Mouse (Mus musculus) kidney, postnatal 4 days (tissue): ENCODE data around the gene Dlg2.

Source experiments
- DNase-seq, 2 experiments: peaks; one replicate each; pipeline ENCODE4 v3.0.0; 2021; ENCODE audit warnings: mixed read lengths in 2 of 2

Gene Dlg2

GRCm38 (mm10) chr7:92316389-92316788 lies 1839.9 kb downstream of the Dlg2 start:
- DNase-seq = no peak

GRCm38 (mm10) chr7:92319469-92319868 lies 1843.0 kb downstream of the Dlg2 start:
- no peak for DNase-seq

GRCm38 (mm10) chr7:92320181-92320580 lies 1843.7 kb downstream of the Dlg2 start:
- no peak for DNase-seq

DNA sequence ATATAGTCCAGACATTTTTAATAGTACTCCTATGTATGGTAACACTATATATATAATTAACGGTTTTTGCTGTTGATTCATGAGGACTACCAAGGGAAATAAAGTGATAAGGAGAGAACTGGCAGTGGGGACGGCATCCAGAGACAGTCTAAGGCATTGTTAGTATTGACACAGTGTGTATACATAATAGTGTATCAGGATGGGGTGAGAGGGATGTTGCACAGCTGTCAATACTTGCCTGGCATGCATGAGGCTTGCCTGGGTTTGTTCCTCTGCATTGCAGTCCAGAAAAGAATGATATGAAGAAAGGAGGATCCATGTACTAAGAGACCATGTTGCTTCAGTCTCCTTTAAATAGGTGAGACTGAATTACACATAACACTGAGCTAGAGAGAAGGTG lies 1845.3 kb downstream of the Dlg2 start:
- no peak for DNase-seq

DNA sequence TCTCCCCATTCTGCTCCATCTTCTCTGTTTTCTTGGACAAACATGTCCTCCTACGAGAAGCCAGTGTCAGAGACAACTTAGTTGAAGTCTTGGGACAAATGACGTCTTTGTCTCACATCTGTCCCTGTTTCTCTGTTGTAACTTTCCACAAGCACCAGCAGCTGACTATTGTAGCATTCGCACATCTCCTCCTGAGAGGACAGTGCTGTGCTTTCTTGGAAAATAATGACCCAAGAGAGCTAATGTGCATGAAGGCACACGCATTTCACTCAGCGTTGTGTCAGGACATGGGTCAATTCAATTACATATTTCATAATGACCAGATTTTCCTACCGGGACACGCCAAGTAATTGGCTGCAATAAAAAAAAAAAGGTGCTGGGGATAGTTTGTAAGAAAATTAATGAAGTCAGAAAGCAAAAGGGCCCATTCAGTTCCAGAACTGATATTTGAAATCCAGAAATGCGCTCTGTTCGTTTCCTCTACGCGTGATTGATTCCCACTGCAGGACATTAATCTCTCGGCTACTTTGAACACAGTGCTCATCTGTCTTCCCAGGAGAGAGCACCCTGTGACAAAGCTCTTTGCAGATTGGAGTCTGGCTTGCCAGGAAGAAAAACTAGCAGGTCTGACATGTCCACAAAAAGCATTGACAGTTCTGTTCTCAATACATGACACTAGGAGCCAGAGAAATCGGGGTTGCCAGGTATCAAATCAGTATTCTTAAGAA lies 1846.0 kb downstream of the Dlg2 start:
- no peak for DNase-seq

GRCm38 (mm10) chr7:92323710-92324109 lies 1847.2 kb downstream of the Dlg2 start:
- peak; percentile 52 to 58 for DNase-seq

- no peak for DNase-seq
These were observed 1850.9 kb downstream of the Dlg2 start for GRCm38 (mm10) chr7:92327343-92327896.

DNA sequence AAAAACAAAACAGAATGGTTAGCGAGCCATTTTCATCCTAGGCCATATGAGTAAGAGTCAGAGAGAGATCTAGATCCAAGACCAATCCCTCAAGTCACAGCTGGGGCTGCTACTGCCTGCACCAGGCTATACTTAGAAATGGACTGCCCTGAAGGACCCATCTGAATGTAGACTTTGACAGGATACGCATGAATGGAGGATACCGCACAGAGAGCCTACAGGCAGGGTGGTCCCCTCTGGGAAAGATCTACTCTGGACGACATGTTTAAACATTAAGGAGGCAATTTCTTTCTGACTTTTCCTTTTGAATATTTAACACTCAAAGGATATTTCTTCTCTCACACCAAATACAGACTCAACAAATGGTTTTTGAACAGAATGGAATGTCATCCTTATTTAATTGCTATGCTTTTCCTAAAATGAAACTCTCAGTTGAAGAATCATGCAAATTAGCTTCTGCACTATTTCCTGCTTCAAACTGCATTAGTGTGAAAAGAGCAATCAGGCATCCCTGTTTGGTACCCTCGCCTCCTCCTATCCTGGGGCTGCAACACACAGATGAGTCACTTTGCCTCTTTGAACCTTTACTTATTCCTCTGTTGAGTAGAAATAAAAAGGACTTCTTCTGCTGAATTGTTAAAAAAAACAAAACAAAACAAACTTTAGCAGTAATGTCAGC lies 1856.9 kb downstream of the Dlg2 start:
- DNase-seq = no peak

GRCm38 (mm10) chr7:92356542-92356941 lies 1880.1 kb downstream of the Dlg2 start:
- no peak for DNase-seq

DNA sequence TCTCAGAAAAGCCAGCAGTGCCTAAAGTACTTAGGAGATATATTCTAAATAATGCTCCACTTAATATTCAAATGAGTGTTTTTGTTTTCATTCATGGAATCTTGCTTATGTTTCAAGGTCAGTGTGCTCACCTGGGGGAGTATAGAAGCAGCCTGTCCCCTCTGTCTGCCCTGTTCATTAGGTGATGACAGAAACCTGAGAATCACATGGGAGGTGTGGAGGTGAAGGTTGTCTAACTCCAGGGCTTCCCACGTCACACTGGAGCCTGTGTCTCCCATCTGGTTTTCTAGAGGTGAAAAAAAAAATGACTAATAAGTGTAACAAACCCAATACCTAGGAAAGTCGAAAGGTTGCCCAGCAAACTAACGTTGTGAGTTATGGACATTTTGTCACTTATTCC lies 1886.9 kb downstream of the Dlg2 start:
- no peak for DNase-seq

DNA sequence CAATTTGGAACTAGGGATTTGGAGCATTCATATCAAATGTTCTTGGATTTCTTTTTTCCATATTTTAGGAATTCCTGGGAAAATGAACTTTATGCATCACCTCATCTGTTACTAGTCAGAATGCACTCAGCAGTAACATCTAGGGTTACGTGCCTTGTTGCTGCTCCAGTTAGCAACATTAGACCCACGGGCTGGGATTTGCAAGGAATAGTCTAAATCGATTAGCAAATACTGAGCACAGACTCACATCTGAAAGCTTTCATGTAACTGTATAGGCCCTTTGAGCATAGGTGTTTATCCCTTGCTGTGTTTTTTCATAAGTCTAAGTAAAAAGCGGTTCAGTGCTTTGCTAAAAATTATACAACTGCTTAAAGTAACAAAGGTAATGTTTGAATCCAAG lies 1887.3 kb downstream of the Dlg2 start:
- DNase-seq = no peak

DNA sequence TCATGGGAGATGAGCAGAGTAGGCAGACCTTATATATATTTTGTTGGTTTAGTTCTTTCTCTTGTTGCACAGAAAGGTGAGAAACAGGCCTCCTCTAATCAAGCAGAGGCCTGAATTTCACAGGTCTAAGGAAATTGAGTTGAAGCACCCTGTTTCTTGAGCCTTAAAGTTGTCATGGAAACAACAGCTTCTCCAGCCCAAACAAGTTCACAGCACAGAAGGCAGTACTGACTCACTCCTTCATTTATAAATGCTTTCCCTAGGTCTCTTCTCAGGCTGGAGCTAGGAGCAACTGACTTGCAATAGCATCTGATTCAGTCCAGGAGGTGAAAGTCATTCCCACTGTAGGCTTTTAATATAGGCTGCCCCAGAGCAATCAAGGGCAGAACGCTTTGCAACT lies 1890.6 kb downstream of the Dlg2 start:
- no peak for DNase-seq

- DNase-seq = no peak
These were observed 1894.0 kb downstream of the Dlg2 start for GRCm38 (mm10) chr7:92370521-92370920.

GRCm38 (mm10) chr7:92371638-92372037 lies 1895.2 kb downstream of the Dlg2 start:
- DNase-seq = no peak

- no peak for DNase-seq
These were observed 1897.4 kb downstream of the Dlg2 start for GRCm38 (mm10) chr7:92373863-92374357.

DNA sequence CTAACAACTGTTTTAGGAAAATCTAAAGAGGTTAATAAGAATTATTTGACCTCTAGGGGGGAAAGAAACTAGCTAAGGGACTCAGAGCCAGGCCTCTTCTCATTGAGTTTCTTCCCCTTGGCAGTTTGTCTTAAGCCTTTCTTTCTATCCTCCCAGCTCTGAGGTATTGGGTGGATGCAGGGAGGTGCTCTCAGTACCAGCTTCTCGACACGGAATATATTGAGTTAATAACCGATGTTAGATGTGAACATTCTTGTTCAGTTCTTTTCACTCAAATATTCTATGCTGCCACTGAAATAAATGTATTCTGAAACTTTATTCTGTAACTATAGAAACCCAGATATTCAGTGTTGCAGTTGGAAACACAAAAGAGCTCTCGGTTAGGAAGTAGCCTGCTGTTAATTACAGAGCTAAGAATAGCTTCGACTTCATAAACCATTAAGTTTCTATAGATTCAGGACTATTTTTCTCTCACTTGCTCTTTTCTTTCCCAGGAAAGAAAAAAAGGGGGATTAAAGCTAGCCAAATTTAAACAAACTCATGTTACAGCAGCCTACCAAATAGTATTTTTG lies 1907.5 kb downstream of the Dlg2 start:
- no peak for DNase-seq

DNA sequence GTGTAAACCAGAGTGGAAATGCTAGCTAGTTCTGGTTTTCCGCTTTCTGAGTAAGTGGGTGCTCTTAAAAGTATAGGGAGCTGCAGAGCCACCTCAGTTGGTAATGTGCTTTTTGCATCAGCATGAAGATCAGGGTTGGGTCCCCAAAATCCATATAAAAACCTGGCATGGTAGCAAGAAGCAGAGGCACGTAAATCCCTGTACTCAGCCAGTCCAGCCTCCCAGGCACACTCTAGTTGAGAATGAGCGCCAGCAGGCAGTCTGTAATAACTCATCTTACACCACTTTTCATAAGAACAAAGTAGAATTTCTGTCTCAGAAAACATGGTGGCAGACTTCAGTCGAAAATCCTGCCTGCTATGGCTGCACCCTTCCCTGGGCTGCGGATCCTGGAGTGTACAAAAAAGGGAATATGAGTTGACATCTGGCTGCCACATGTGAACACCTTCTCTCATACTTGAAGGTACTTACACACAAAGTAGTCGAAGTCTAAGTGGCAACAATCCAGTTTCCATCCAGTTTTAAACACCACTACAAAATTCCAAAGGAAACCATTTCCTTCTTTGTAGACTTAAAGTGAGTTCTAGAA lies 1915.7 kb downstream of the Dlg2 start:
- DNase-seq = no peak

DNA sequence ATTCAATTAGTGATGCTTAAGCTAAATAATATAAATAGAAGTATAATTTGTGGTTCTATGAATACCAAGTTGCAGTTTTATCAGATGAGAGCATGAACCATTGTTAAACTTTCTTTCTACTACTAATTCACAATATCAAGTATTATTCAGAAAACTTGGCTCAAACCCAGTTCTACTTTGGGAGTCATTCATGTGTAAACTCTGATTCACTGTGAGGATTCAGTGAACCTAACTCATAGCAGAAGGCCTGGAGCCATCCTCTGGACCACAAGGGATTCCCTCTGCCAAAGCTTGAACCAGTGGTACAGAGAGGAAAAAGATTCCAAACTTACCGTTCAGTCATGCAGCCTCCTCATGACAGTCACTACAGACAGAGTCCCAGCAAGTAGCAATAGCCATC lies 1920.3 kb downstream of the Dlg2 start:
- DNase-seq = no peak

DNA sequence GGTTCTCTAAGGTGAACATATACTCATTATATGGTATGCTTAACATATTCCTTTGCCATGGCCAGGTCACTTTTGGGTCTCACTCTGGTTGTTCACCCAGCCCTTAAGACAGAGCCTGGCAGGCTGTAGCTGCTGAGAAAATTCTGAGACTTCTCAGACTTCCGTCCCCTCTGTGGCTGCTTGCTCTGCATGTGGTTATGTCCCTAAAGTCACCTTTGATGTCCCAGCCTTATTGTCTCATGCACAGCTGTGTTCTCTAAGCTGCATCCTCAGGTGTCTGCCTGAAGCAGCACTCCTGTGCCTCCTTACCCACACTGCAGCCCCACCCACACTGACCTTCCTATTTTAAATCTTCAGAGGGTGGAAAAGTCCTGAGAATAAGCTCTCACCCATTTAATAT lies 1922.4 kb downstream of the Dlg2 start:
- no peak for DNase-seq

GRCm38 (mm10) chr7:92400551-92400950 lies 1924.1 kb downstream of the Dlg2 start:
- no peak for DNase-seq

DNA sequence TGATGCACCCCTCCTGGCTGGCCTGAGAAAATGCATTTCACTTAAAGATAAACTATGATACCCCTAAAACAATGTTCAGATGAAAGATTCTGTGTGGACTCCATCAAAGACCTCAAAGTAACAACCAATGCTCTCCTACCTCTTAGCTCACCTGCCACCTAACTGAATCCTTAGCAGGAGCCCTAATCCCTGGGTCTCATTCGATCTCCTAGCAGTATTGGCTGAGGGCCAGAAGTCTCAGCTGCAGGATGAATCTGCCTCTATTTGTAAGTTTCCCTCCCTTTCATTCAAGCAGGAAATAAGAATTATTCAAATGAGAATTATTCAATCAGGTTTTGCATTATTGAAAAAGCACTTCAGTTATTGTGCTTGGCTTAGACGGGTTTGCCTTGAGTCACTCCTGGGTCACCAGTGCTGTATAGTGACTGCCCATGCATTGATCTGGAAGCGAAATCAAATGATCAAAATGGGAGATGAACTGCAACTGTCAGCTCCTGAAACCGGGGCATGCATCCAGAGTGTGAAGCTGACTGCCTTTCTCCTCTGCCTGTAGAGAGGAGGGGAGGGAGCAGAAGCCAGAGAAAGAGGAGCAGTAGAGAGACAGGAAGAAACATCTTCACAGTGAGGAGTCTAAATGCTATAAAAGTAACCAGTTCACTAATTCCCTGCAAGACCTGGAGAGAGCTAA lies 1924.7 kb downstream of the Dlg2 start:
- no peak for DNase-seq

GRCm38 (mm10) chr7:92408479-92408878 lies 1932.0 kb downstream of the Dlg2 start:
- no peak for DNase-seq

DNA sequence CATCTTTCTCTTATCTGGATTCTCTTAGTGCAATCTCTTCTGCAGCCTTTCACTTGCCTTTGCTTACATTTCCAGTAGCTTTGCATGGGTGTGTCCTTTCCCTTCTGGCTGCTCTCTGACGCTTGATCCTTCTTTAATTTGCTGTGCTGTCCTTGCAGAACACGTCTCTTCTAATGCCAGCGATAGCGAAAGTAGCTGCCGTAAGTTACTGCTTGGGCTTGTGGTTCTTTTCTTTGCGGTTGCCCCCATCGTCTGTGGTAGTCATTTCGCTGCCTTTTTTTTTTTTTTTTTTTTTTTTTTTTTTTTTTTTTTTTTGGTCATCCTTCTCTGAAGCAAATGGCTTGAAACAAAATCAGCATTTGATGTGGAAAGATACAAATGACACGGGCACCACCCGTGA lies 1944.0 kb downstream of the Dlg2 start:
- DNase-seq = no peak
